Mouse (Mus musculus) megakaryocyte, embryonic 14.5 days (primary cell): ENCODE measurements around the gene Polr3g.

Source experiments
- FLI1 ChIP-seq: IDR thresholded peaks from 2 replicates; pipeline ENCODE4 v1.6.1; 2012; ENCODE audit warnings: low read length, inconsistent platforms, mixed read lengths
- GATA1 ChIP-seq: IDR thresholded peaks from 3 replicates; pipeline ENCODE4 v1.6.1; 2012; ENCODE audit warnings: mixed read lengths, low read length, inconsistent platforms, borderline replicate concordance

GRCm38 (mm10) chr13:81642491-81643149, 68.2 kb downstream of the Polr3g start:
- no peak for TF ChIP-seq GATA1
- TF ChIP-seq FLI1: no peak
